Mouse (Mus musculus) small intestine, adult 2 months (tissue): ENCODE measurements around the gene Hoxd11. TPM values are rescaled to one million over a fixed set of nuclear protein-coding genes. Genes with fewer than 3 reads are reported as not detected.

Source experiments
- H3K27ac ChIP-seq: fragments of 200-500 bp; 2 replicates; pipeline ENCODE4 v1.5.1; 2012; ENCODE audit warnings: low read depth, low read length, control low read depth, inconsistent platforms; ENCODE audit not compliant: insufficient read depth
- H3K27me3 ChIP-seq: fragments of 200-500 bp; 2 replicates; pipeline ENCODE4 v1.6.1; 2012; ENCODE audit warnings: mild to moderate bottlenecking, moderate library complexity, low read length, inconsistent platforms; ENCODE audit not compliant: control insufficient read depth, insufficient read depth
- H3K36me3 ChIP-seq: fragments of 200-500 bp; 2 replicates; pipeline ENCODE4 v1.6.1; 2012; ENCODE audit warnings: mild to moderate bottlenecking, low read length, control low read depth, inconsistent platforms; ENCODE audit not compliant: control insufficient read depth, insufficient read depth
- H3K4me1 ChIP-seq: fragments of 200-500 bp; 2 replicates; pipeline ENCODE4 v1.6.1; 2012; ENCODE audit warnings: low read length, inconsistent platforms, mixed read lengths; ENCODE audit not compliant: control insufficient read depth, insufficient read depth, insufficient read length
- H3K4me3 ChIP-seq: fragments of 200-500 bp; 2 replicates; pipeline ENCODE4 v1.5.1; 2012; ENCODE audit warnings: low read depth, mild to moderate bottlenecking, control low read depth, inconsistent platforms, low read length, moderate library complexity
- CTCF ChIP-seq: fragments of 200-500 bp; IDR thresholded peaks from 2 replicates; pipeline ENCODE4 v1.5.1; 2012; ENCODE audit warnings: low read depth, mild to moderate bottlenecking, control low read depth, inconsistent platforms, low read length, moderate library complexity, mixed read lengths; ENCODE audit not compliant: insufficient replicate concordance, insufficient read length; ENCODE audit errors: extremely low read depth
- POLR2A ChIP-seq: fragments of 200-500 bp; IDR thresholded peaks from 2 replicates; pipeline ENCODE4 v1.6.1; 2012; ENCODE audit warnings: low read depth, mild to moderate bottlenecking, control low read depth, inconsistent platforms, low read length, moderate library complexity
- WGBS: fragments of 180-500 bp; shearing (Covaris S2); methylation state at CpG from one replicate; pipeline ENCODE4 v1.1.7; 2018; 5-methylcytosine and 5-hydroxymethylcytosine counted together
- polyA plus RNA-seq: library from polyadenylated mRNA; depleted of rRNA; stranded (reverse); fragments of >200 nt; gene quantifications from 2 replicates; pipeline ENCODE4 v1.2.3, GENCODE M21; 2012

The Hoxd11 gene
- polyA plus RNA-seq, 1 experiment, result not detected

DNA sequence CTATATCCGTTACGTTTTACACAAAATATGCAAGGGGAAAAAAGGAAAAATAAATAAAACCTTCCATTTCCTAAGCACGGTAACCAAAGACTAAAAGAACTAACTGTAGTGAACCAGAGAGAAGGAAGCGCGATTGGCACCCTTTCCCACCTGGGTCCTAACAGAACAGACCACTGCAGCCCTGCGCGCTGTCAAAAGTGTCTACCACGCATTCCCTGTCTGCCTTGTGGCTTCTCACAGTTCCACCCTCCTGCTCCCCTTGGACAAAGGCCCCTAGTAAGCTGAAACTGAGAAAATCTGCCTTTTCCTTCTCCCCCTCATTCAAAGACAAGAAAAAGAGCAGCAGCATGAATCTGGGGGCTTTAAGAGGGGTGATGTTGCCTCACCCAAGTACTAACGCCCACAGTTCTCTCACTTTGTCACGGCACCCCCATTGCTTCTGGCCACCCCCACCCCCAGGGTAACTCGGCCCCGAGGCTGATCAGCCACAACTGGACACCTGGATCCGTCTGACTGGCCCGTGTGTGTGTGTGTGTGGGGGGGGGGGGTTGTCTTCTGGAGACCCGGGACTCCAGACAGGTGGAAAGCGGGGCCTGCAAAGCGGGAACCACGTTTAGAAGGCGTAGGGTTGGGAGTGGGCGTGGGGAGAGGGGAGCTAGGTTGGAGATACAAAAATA lies 24.5 kb upstream of the Hoxd11 start:
- H3K27me3 ChIP-seq, result peaks cover 83% of the 10 kb centered on the region
- TF ChIP-seq POLR2A (no peak), CTCF (no peak)
- WGBS, result 13% methylated on average over 18 of the region's 20 CpGs
- H3K36me3 ChIP-seq, result no peaks in the 10 kb centered on the region
- H3K27ac ChIP-seq, result no peak overlapping the region
- peaks cover 8% of the 10 kb centered on the region; the same call in 1 of the 2 replicates for H3K4me1 ChIP-seq
- H3K4me3 ChIP-seq, result no peak overlapping the region

DNA sequence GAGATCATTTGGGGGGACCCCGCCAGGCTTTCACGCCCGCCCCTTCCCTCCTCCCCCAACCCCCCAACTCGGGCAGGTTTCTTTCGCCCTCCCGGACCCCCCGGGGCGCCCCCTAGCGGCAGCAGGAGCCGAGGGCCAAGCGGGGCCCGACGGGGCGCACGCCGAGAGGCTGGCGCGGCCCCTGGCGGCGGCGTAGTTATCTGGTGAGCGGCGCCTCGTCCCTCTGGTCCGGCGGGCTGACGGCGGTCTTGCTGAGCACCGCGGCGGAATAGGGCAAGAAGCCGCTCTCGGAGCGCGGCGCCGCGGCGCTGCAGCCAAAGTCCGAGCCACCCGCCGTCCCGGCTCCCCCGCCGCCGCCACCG lies 24.0 kb upstream of the Hoxd11 start:
- TF ChIP-seq POLR2A (no peak), CTCF (no peak)
- Histone ChIP-seq H3K27me3 (peaks cover 81% of the 10 kb centered on the region), H3K4me1 (peaks cover 8% of the 10 kb centered on the region; the same call in 1 of the 2 replicates), H3K36me3 (no peaks in the 10 kb centered on the region), H3K4me3 (peak overlapping the region; percentile 43; the same call in 1 of the 2 replicates), H3K27ac (no peak overlapping the region)
- 2% methylated on average over 39 of the region's 47 CpGs for WGBS

DNA sequence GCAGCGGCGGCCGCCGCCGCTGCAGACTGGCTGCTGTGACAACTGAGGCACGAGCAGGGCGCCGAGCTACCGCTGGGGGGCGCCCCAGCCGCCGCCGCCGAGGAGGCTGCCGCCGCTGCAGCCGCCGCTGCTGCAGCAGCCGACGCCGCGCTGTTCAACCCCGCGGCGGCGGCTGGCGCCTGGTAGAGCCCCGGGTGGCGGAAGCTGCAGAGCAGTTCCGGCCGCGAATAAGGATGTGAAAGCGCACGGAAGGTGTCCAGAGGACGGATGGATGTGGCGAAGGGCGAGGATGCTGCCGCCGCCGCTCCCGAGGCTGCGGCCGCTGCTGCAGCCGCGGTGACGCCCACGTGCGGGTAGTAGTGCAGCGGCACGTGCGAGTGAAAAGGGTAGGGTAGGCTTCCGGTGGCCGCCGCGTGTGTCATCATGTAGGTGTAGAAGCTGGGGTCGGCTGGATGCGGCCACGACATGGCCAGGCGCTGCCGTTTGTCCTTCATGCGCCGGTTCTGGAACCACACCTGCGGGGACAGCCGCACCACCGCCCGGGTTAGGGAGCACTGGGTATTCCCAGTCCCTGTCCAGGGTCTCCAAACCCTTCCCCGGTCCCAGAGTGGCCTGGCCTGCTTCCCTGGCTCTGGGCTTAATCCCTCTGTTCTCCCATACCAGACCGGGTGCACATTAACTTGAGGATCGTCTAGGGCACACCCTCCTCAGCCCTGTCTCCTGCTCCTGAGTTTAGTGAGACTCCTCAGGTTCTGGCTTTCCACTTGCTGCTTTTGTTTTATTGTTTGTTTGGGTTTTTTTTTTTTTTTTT lies 23.3 kb upstream of the Hoxd11 start:
- Histone ChIP-seq H3K4me3 (peak overlapping the region; percentile 43), H3K36me3 (no peaks in the 10 kb centered on the region), H3K27me3 (peaks cover 83% of the 10 kb centered on the region), H3K4me1 (peaks cover 8% of the 10 kb centered on the region; the same call in 1 of the 2 replicates), H3K27ac (no peak overlapping the region)
- TF ChIP-seq POLR2A, result no peak
- TF ChIP-seq CTCF, result no peak
- WGBS, result 1% methylated on average over 67 of the region's 69 CpGs

DNA sequence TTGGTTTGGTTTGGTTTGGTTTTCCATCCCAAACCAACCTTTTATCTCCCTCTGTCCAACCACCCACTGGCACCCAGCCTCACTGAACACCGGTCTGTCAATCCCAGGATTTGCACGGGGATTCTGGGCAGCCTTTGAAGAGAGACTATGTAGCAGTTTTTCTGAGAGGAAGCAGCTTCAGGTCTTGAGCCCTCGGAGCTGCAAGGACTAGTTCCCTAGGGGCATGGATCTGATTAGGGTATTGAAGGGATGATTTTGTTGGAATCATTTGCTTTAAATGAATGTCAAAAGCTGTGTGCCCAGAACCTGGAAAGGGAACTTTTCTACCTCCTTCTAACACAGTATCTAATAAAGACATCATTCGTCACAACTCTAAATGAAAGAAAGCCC lies 22.7 kb upstream of the Hoxd11 start:
- Histone ChIP-seq H3K4me1 (peaks cover 8% of the 10 kb centered on the region; the same call in 1 of the 2 replicates), H3K36me3 (no peaks in the 10 kb centered on the region), H3K4me3 (no peak overlapping the region), H3K27ac (no peak overlapping the region), H3K27me3 (peaks cover 85% of the 10 kb centered on the region)
- 11% methylated on average over 4 of the region's 4 CpGs for WGBS
- TF ChIP-seq CTCF, result no peak
- no peak for TF ChIP-seq POLR2A

DNA sequence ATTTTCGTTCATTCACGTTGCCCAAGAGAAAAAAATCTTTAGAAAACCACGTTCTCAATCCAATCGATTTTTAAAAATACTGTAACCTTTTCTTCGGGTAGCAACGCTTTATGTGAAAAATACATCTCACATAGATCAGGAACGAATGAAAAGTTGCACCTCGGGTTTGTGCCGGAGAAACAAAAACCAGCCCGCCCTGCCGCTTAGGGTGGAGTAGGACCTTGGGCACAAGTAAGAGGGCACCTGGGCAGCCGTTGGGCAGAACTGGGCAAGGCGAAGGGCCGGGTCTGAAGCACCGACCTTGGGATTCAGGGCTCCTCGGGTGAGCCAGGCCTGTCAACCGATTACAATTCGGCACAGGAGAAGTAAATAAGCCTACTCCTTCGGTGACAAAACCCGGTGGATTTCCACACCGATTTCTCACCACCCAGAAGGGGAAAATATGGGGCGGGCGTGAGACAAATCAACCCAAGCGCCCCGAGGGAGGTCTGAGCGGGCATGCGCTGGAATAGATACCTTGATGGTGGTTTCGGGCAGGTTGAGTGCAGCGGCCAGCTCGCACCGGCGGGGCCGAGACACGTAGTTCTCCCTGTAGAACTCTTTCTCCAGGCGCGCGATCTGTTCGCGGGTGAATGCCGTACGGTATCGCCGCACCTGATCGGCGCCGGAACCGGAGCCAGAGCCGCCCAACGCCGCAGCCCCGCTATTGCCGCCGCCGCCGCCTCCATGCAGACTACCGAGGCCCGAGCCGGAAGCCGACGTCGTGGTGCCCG lies 21.9 kb upstream of the Hoxd11 start:
- WGBS, result 5% methylated on average over 62 of the region's 62 CpGs
- Histone ChIP-seq H3K4me3 (peak overlapping the region; percentile 27), H3K27me3 (peaks cover 87% of the 10 kb centered on the region), H3K36me3 (no peaks in the 10 kb centered on the region), H3K27ac (no peak overlapping the region), H3K4me1 (peaks cover 8% of the 10 kb centered on the region; the same call in 1 of the 2 replicates)
- TF ChIP-seq CTCF, result no peak
- TF ChIP-seq POLR2A, result no peak

DNA sequence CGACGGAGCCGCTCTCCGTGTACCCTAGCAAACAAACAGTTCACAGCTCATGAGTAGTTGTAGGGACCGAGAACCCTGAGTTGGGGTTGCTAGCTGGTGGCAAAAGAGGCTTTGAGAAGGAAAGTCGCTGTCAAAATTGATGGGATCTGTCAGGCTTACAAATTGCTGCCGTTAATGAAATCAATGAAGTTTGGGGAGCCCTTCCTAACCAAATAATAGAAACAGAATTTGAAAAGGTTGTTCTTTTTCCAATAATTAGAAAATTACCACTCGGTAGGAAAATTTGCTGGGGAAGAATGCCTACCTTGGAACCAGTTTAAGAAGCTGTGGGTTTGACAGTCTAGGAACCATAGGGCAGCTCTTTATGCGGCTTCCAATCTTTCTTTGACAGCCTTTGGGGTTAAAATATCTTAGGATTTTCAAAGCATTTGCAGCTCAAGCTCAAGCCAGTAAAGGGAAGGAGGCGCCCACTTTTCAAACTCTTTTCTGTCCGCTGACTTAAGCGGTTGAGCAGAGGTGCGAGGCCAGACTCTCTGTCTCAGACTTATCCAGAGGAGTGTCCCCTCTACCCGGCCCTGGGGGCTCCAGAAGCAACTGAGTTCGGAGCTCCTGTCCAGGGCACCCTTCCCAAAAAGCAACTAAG lies 21.2 kb upstream of the Hoxd11 start:
- Histone ChIP-seq H3K4me3 (peak overlapping the region; percentile 27), H3K27ac (no peak overlapping the region), H3K36me3 (no peaks in the 10 kb centered on the region), H3K27me3 (peaks cover 87% of the 10 kb centered on the region), H3K4me1 (peaks cover 8% of the 10 kb centered on the region; the same call in 1 of the 2 replicates)
- TF ChIP-seq CTCF (no peak), POLR2A (no peak)
- 8% methylated on average over 15 of the region's 15 CpGs for WGBS
